Mouse (Mus musculus) urinary bladder, postnatal 10 days (tissue): ENCODE measurements around the gene Lhx4.

Experiments
- DNase-seq: peaks from one replicate; pipeline ENCODE4 v3.0.0; 2022; ENCODE audit warnings: low spot score

The Lhx4 gene

DNA sequence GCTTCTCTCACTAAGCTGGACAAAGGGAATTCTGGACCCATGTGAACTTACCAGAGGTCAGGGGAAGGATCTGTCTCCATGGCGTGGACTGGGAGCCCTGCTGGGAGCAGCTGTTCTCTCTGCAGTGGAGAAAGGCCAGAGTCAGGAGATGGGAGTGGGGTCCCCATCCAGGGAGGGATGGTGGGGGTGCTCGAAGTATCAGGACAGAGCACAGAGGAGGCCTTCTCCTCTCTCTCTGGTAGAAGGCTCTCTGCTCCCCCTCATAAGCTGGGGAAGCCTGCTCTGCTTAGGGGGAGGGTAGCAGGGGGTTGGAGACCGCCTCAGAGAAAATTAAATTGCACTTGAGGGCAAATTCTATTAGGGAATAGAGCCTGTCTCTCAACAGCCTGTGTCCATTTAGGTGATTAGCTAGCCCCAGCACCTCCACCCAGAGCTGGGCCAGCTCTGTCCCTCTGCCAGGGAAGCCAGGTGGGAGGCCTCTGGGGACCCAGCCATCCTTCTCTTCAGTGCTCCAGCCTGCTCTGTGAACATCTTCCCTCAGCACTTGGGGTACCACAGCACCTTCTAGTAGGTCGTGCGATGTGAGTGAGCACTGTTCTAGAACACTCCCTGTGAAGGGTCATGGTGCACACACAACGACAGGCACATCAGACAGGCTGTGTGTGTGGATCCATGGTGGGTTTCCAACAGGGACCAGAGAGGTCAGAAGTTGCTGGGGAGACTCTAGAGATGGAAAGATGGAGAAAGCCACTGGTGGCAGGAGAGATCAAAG, at the start of gene Lhx4:
Lhx4 (minus strand) TSS at position 201 of the 772 bp plus-strand sequence.
- DNase-seq: no peak

- no peak for DNase-seq
Observed at GRCm38 (mm10) chr1:155798000-155798399, 46.5 kb upstream of the Lhx4 start.

- DNase-seq: no peak
Observed at GRCm38 (mm10) chr1:155797425-155797824, 45.9 kb upstream of the Lhx4 start.

GRCm38 (mm10) chr1:155796757-155797405, 45.4 kb upstream of the Lhx4 start:
- DNase-seq: no peak

GRCm38 (mm10) chr1:155795791-155796233, 44.3 kb upstream of the Lhx4 start:
- no peak for DNase-seq

- no peak for DNase-seq
Observed at GRCm38 (mm10) chr1:155794855-155795254, 43.4 kb upstream of the Lhx4 start.

DNA sequence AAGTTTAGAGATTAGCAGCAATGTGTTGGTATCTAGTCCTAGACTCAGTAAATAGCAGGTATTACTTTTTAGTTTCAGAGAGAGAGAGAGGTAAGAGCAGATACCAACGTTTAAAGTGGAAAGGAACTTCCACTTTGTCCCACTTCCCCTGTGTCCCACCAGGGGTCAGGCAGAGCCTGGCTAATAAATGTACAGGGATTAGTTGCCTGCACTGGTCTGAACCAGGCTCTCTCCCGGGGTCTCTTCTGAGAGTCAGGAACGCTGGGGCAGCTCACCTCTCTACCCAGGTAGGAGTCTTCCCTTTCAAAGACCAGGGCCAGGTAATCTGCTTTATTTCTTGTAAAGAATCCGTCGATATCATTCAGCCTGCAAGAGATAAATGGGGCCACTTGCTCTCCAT, 40.4 kb upstream of the Lhx4 start:
- no peak for DNase-seq

DNA sequence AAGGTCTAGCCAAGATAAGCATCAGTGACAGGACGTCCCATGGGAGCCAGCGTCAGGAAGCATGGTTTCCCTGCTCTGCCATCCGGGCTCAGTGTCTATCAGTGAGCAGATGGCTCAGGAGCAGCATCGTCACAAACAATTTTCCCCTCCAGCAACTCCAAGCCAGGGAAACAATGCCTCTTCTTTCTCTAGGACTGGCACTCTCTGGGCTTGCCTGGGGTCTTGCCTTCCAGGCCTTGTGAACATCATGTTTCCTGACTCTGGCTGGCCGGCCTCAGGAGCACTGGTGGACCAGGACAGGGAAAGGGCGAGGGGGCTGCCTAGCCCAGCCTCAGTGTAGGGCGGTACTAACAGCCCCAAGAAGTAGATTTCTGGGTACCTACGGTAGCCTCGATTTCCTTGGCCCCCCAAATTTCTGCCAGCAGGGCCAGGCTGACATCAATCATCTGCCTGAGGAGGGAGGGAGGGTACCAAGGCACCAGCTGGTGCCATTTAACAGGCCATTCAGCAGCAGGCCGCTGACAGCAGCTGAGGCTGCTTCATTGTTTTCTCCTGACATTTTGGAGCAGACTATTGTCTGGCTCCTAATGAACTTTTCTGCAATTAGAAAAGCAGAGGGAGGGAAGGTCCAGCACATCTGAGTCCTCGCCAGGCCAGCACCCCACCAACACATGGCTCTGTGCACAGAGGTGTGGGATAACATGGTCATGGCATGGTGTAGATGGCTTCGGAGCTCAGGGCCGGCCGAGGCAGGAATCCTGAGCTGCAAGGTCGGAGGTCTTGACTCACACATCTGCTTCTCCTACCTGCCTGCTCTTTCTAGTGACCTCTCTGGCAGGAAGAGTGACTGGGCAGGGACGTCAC, 38.9 kb upstream of the Lhx4 start:
- DNase-seq: no peak

GRCm38 (mm10) chr1:155785886-155786285, 34.4 kb upstream of the Lhx4 start:
- no peak for DNase-seq

GRCm38 (mm10) chr1:155784343-155785205, 33.1 kb upstream of the Lhx4 start:
- DNase-seq: no peak

GRCm38 (mm10) chr1:155782382-155782781, 30.9 kb upstream of the Lhx4 start:
- no peak for DNase-seq

- DNase-seq: no peak
Observed at GRCm38 (mm10) chr1:155777641-155778625, 26.4 kb upstream of the Lhx4 start.

DNA sequence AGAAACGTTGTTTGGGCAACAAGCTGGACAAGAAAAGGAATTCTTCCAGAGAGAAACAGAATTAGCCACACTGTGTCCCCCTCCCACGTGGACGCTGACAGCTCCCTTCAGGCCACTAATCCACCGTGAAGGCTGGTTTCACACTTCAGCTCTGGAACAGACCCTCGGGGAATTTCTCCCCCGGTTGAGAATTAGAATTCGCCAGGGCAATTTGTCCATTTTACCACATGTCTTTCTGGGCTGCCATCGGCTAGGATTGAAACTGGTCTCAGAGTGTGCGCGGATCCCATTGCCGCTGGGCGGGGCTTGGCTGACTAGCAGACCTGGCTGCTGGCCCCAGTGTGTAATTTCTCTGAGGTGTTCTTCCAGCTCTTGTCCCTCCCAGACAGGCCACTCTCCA, 7.7 kb upstream of the Lhx4 start:
- no peak for DNase-seq

- no peak for DNase-seq
Observed at GRCm38 (mm10) chr1:155758711-155759110, 7.2 kb upstream of the Lhx4 start.

DNA sequence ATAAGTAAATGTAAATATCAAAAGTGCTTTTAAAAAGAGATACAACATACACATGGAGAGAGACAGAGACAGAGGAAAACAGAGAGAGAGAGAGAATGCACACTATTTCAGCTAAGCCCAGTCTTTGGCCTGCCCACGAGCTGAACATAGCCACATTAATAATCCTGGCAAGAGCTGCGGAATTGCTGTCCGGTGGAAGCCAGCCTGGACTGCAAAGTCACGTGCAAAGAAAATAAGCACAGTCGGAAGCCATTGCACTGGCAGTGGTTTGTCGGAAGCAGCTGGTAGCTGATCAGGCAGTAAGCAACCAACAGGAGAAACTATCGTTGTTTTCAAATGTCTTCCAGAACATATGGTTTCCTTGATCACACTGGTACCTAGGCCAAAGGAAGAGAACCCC, 6.1 kb upstream of the Lhx4 start:
- no peak for DNase-seq

- DNase-seq: no peak
Observed at GRCm38 (mm10) chr1:155753411-155753810, 1.9 kb upstream of the Lhx4 start.

DNA sequence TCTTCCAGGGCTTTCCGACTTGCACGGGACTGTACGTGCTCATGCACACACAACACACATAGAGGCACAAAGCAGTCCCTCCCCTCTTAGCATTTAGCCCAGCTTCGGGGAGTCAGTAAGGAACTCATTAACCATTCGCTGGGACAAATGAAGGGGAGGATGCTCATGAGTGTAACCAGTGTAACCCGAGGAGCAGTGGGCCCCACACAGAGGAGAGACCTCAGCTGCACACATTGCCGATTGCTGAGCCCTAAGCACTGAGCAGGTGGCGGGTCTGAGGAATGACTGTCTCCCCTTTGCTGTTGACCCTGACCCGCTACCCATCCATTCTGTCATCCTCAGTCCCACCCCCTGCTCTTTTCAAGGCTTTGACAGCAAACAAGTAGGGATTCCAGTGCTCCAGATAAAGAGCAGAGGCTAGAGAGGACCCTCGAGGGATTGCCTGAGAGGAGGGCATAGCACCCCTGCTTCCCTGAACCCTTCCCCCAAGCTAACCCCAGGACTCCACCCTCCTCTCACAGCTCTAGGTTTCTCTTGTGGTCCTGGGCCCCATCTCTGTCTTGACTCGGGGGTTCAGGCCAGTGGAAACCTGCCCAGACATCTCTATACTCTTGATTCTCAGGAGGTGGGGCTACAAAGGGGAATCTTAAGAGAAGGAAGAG, 836 bp downstream of the Lhx4 start:
- DNase-seq: no peak

DNA sequence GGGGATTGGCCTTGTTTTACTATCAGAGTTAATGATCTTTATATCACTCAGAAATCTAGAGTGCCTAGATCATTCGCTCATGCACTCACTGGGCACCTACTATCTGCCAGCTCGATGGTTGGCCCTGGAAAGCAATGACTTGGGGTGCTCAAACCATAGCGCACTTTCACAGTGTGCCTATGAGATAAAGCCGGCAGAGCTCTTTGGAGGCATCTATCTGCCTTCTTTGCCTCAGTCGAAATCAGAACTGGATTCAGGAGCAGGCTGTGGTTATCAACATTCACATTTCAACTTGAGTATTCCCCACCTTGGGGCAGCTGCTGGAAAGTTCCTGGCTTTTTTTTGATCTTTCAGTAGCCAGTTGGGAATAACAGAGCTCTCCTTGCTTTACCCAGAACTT, 3.6 kb downstream of the Lhx4 start:
- no peak for DNase-seq

DNA sequence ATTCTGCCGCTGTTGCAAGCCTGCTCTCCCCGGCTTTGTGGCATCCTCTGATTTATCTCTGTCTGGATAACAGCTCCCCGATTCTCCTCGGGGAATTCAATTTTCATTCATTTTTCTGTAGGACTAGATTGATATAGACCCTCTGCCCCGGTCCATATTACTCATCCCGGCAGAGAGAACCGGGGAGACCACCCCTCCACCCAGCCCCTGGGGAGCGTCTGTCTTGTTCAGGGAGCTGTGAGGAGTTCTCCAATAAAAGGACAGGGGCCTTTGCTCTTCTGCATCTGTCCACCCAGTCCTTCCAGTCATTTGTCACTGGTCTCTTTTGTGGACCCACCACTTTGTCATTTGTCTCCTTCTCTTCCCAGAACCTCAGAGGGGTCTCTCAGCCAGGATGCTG, 4.5 kb downstream of the Lhx4 start:
- no peak for DNase-seq
